Mouse (Mus musculus) ES-Bruce4 (cell line): ENCODE measurements around the gene Arid5b.

Experiments
- CTCF ChIP-seq: IDR thresholded peaks from one replicate; pipeline ENCODE4 v1.8.1; 2011; ENCODE audit warnings: low read depth, low read length
- EP300 ChIP-seq: IDR thresholded peaks from 2 replicates; pipeline ENCODE4 v1.6.1; 2011; ENCODE audit warnings: low read depth, low read length; ENCODE audit not compliant: insufficient read depth
- POLR2A ChIP-seq: IDR thresholded peaks from one replicate; pipeline ENCODE4 v1.8.1; 2011; ENCODE audit warnings: low read length; ENCODE audit not compliant: insufficient read depth

- TF ChIP-seq CTCF (no peak), POLR2A (no peak), EP300 (no peak)
Measured at GRCm38 (mm10) chr10:68140306-68140705, 138.2 kb downstream of the Arid5b start.
